Mouse (Mus musculus): ENCODE results near the gene Trp53bp2.

- TF ChIP-seq CTCF (IDR thresholded peaks at IDR 0.05; ENCODE audit: low read depth, low read length) (no peak), POLR2A (IDR thresholded peaks at IDR 0.05; ENCODE audit: extremely low read depth, insufficient read depth, low read length) (no peak)
Observed at GRCm38 (mm10) chr1:182503206-182503900, 94.4 kb downstream of the Trp53bp2 start.
